Mouse (Mus musculus): ENCODE measurements around the gene Tmem38a. TPM values are rescaled to one million over a fixed set of nuclear protein-coding genes. Genes with fewer than 3 reads are reported as not detected.

Gene Tmem38a
- 0.28 TPM for polyA plus RNA-seq (2014; fragmentation: Illumina TruSeq; extraction: RNeasy Lipid Tissue Mini Kit (QIAGEN cat#74804); ENCODE audit: low read depth, low replicate concordance)

DNA sequence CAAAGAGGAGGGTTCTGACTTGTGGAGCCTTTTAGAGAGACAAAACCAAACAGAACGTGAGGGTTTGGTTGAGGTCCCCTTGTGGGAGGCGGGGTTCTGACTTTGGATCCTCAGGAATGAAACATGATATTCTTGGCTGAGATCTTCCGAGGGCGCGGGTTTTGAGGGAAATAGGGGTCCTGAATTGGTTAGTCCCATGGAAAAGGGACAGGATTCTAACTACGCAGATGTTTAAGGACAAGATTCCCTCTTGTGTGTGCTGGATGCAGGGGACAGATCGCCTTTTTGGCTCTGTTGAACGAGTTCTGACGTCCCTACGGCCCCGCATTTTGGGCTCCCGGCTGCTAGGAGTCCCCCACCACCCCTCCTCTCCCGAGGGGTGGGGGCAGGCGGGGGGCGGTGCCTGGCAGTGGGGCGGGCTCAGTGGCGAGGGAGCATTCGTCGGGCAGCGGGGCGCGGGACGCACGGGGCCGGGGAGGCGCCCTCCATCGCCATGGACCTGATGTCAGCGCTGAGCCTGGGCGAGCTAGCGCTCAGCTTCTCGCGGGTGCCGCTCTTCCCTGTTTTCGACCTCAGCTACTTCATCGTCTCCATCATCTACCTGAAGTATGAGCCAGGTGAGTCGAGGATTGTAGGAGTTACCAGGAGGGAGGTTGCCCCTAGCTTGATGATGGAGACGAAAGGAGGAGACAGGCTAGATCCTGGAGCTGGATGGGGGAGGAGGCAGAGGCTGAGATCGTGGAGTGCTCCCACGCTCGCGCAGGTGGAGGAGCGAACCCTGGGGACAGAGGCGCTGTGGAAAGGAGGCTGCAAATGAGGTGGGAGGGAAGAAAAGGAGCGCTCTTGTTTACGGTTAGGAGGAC, at the start of gene Tmem38a:
Gene Tmem38a, plus strand, starts transcription at position 445 of the 863 bp plus-strand sequence.

GRCm38 (mm10) chr8:72547802-72548643, 23.8 kb upstream of the Tmem38a start, which contains the start of gene Med26:
TSS of gene Med26 (minus strand) at chr8:72548270.

DNA sequence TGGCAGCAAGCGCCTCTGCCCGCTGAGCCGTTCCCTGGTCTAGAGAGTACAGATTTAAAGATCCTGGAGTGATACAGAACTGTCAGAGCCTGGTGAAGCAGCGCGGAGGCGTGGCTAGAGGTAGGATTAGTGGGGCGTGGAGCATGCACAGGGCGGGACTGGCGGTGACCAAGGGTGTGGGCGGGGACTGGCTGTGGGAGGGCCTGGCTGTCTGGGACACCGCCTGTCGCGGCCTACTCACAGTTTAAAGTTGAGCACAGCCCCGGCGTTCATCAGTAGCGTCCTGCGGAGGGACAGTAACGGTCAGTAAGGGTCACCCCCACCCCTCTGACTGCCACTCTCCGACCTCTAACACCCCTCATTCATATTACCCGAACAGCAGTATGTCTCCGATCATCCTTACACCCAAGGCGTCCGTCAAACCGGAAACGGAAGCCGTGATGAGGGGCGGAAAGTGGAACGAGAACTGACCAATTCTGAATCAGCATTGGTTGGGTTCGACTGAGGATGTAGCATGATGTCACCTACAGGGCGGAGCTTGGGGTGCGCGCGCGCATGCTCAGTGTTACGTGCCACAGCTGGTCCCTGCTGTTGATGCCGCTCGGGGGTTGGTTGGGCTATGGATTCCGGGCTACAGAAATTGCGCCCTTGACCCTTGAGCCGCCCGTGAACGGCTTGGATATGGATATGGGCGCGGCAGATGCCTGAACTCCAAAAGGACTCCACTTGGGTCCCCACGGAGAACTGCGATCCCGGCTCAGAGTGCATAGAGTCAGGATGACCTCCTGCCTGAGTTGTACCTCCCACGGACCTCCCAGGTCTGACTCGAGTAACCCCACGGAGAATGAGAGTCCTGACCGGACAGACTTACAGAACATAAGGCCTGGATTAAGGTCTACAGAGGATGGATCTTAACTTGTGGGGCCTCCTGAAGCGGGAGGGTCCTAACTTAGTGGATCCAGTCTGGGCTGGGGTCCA, 933 bp upstream of the Tmem38a start, which contains the start of gene Smim7:
Gene Smim7, minus strand, starts transcription at position 456 of the 978 bp plus-strand sequence.

Other genes with a start within 250 kb of the Tmem38a start
- gene Eps15l1, start 150.6 kb upstream of the Tmem38a start, polyA plus RNA-seq (2014; fragmentation: Illumina TruSeq; extraction: RNeasy Lipid Tissue Mini Kit (QIAGEN cat#74804); ENCODE audit: low read depth, low replicate concordance) = 11.7 TPM
- gene Calr3, start 128.2 kb upstream of the Tmem38a start, polyA plus RNA-seq (2014; fragmentation: Illumina TruSeq; extraction: RNeasy Lipid Tissue Mini Kit (QIAGEN cat#74804); ENCODE audit: low read depth, low replicate concordance) = 92.0 TPM
- gene 1700030K09Rik, start 128.2 kb upstream of the Tmem38a start, polyA plus RNA-seq (2014; fragmentation: Illumina TruSeq; extraction: RNeasy Lipid Tissue Mini Kit (QIAGEN cat#74804); ENCODE audit: low read depth, low replicate concordance) = 8.8 TPM
- 4.6 TPM for gene Cherp, start 96.8 kb upstream of the Tmem38a start, polyA plus RNA-seq (2014; fragmentation: Illumina TruSeq; extraction: RNeasy Lipid Tissue Mini Kit (QIAGEN cat#74804); ENCODE audit: low read depth, low replicate concordance)
- 3.0 TPM for gene Slc35e1, start 79.4 kb upstream of the Tmem38a start, polyA plus RNA-seq (2014; fragmentation: Illumina TruSeq; extraction: RNeasy Lipid Tissue Mini Kit (QIAGEN cat#74804); ENCODE audit: low read depth, low replicate concordance)
- 17.1 TPM for gene Med26, start 23.8 kb upstream of the Tmem38a start, polyA plus RNA-seq (2014; fragmentation: Illumina TruSeq; extraction: RNeasy Lipid Tissue Mini Kit (QIAGEN cat#74804); ENCODE audit: low read depth, low replicate concordance)
- 16.0 TPM for gene Smim7, start 967 bp upstream of the Tmem38a start, polyA plus RNA-seq (2014; fragmentation: Illumina TruSeq; extraction: RNeasy Lipid Tissue Mini Kit (QIAGEN cat#74804); ENCODE audit: low read depth, low replicate concordance)
- gene Nwd1, start 74.7 kb downstream of the Tmem38a start, polyA plus RNA-seq (2014; fragmentation: Illumina TruSeq; extraction: RNeasy Lipid Tissue Mini Kit (QIAGEN cat#74804); ENCODE audit: low read depth, low replicate concordance) = 0.20 TPM
- gene Sin3b, start 151.2 kb downstream of the Tmem38a start, polyA plus RNA-seq (2014; fragmentation: Illumina TruSeq; extraction: RNeasy Lipid Tissue Mini Kit (QIAGEN cat#74804); ENCODE audit: low read depth, low replicate concordance) = 44.1 TPM
- not detected for gene F2rl3, start 189.8 kb downstream of the Tmem38a start, polyA plus RNA-seq (2014; fragmentation: Illumina TruSeq; extraction: RNeasy Lipid Tissue Mini Kit (QIAGEN cat#74804); ENCODE audit: low read depth, low replicate concordance)

Measured in testis, adult 10 weeks (tissue).